Mouse (Mus musculus) embryonic stem cell, embryonic (primary cell): Measurements from ENCODE around the gene Sel1l2.

ENCODE experiments used
- CTCF ChIA-PET, 4 experiments: fragments of 300-600 bp in 2 of 4; fragments of 350-600 bp in 2 of 4; sonication (Branson Sonifier 250); formaldehyde crosslinking; loops; one replicate each; lab custom pipeline; 2022; ENCODE audit warnings: inconsistent platforms in 2 of 4; lab: Charles Lee
- POLR2A ChIA-PET, 4 experiments: fragments of 300-600 bp in 2 of 4; fragments of 350-600 bp in 2 of 4; sonication (Branson Sonifier 250); formaldehyde crosslinking; loops; one replicate each; lab custom pipeline; 2022; ENCODE audit warnings: antibody characterized with exemption in 4 of 4, inconsistent platforms in 1 of 4; lab: Charles Lee

The Sel1l2 gene

DNA sequence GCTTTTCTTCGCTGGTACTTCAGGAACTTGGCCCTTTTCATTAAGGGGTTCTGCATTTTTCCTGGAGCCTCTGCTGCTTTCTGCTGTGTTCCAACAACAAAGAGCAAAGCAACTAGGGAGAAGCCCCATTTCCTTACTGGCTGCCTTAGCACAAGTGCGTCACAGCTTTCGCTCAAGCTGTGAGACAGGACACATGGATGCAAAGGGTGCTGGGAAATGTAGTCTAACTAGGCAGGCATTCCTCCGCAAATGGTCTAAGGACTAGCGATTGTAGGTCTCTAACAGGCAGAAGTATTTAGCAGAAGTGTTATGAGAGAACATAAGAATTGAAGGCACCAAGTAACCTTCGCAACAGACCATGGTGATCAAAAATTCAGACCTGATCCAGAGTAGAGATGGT is 152.3 kb downstream of the Sel1l2 start:
- ChIA-PET POLR2A (no interaction called here), CTCF (no interaction called here)

DNA sequence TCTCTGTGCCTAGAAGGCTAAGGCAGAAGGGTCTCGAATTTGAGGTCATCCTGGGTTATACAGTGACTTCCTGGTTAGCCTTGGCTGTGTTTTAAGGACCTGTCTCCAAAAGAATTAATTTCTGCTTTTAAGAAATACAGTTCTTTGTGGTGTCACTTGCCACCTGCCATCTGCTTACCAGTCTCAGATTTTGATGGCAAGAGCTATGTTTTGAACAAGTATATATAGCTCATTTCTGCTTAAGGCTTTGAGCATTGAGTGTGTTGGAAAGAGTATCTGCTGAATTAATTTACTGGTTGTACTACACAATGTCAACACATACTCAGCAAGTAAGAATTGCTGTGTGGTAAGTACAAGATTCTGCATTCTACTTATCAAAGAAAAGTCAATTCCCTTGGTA is 159.2 kb downstream of the Sel1l2 start:
- CTCF ChIA-PET: no interaction called here
- POLR2A ChIA-PET: interaction anchor here in 1 of 4 experiments (0.6 kb wide), 1 partner anchor 35 kb away, joined by 3 read pairs; no protein-coding TSS in a partner anchor

GRCm38 (mm10) chr2:140220325-140220724 is 169.2 kb downstream of the Sel1l2 start:
- POLR2A ChIA-PET: interaction anchor here in 1 of 4 experiments (0.6 to 0.9 kb wide), 2 partner anchors 16 to 331 kb away, joined by 3 to 4 read pairs; no protein-coding TSS in a partner anchor

DNA sequence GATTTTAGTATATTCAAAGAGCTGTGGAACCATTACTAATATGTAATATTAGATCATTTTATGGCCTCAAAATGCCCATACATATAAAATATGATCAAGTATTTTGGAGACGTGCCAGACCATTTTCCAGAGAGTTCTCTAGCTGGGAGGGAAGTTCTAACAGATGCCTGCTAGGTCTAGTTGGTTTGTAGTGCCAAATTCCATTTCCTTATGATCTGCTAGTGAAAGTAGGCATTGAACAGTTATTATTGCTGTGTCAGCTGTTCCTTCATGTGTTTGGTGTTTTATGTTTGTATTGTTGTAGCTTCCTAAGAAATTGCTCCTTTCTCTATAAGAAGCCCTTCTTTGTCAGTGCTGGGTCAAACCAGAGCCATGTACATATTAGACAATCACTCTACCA is 173.5 kb downstream of the Sel1l2 start:
- ChIA-PET POLR2A (interaction anchor here in 1 of 4 experiments (1.1 kb wide), 1 partner anchor 29 kb away, joined by 4 read pairs; no protein-coding TSS in a partner anchor), CTCF (no interaction called here)

More at GRCm38 (mm10) chr2:140220325-140220724, 169.2 kb downstream of the Sel1l2 start:
- CTCF ChIA-PET: no interaction called here

DNA sequence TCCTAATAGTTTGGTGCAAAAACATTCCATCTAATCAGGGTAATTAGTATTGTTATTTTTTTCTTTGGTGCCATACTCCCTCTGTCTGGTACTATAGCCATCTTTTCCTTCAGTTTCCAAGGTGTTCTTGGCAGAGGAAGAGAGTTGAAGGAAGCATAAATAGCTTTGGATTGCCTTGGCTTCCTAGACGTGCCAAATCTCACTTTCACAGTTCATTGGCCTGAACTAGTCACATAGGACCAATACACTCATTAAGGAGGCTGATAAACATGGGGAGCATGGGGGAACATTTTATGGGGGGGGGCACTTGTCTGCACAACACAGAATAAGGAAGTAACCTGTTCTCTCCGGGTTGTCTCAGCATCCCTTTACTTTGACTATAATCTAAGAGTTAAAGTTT is 174.1 kb downstream of the Sel1l2 start:
- POLR2A ChIA-PET: interaction anchor here in 1 of 4 experiments (1.1 kb wide), 1 partner anchor 28 kb away, joined by 4 read pairs; no protein-coding TSS in a partner anchor
- CTCF ChIA-PET: no interaction called here

DNA sequence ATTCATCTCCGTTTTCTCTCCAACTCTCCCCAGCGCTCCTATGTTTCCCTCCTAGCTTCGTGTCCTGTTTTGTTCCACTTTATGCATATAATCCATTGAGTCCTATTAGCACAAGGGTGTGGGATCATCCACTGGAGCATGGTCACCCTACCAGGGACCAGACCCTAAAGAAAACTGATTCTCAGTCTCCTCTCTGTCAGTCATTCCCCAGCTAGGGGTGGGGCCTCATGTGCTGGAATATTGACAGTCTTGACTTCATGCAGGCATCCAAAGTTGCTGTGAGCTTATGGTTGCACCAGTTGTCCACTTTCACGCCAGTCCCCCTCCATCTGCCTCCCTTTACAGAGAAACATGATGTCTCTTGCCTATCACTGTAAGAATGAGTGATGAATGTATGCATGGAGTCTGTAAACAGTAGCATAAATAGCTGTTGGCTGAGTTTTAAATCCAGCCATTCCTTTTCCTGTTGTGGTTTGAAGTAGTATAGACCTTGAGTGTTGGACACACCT is 174.9 kb downstream of the Sel1l2 start:
- POLR2A ChIA-PET: interaction anchor here in 1 of 4 experiments (1.1 to 1.6 kb wide), 2 partner anchors 10 to 16 kb away, joined by 3 to 4 read pairs; no protein-coding TSS in a partner anchor
- CTCF ChIA-PET: no interaction called here

GRCm38 (mm10) chr2:140203756-140204155 is 185.8 kb downstream of the Sel1l2 start:
- ChIA-PET CTCF (no interaction called here), POLR2A (interaction anchor here in 1 of 4 experiments (0.6 to 1.4 kb wide), 2 partner anchors 17 to 33 kb away, joined by 3 to 4 read pairs; partner anchors contain the start of genes Esf1 and Ndufaf5)

GRCm38 (mm10) chr2:140202573-140202972 is 186.9 kb downstream of the Sel1l2 start:
- POLR2A ChIA-PET: interaction anchor here in 1 of 4 experiments (3.8 kb wide), 1 partner anchor 13 kb away, joined by 14 read pairs; no protein-coding TSS in a partner anchor
- CTCF ChIA-PET: interaction anchor here in 1 of 4 experiments (0.6 to 1.0 kb wide), 2 partner anchors 43 to 337 kb away, joined by 3 read pairs; no protein-coding TSS in a partner anchor

DNA sequence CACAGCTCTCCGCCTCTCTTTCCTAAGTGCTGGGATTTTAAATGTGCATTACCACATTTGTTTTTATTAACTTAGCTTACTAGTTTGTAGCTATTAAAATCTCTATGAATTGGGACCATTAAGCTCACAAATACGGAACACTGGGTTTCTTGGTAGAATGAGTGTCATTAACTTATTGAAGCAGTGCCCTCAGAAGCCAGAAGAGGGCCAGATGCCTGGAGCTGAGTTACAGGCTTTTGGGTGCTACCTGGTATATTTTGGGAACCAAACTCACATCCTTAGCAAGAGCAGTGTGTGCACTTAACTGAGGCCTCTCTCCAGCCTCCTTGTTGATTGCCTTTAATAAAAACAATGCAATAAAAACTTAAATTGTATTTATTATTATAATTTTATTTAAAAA is 188.8 kb downstream of the Sel1l2 start:
- ChIA-PET CTCF (interaction anchor here in 1 of 4 experiments (0.6 to 1.1 kb wide), 2 partner anchors 8 to 47 kb away, joined by 3 read pairs; no protein-coding TSS in a partner anchor), POLR2A (interaction anchor here in 3 of 4 experiments (0.5 to 3.8 kb wide), 4 partner anchors 11 to 220 kb away, joined by 3 to 14 read pairs (median 4); partner anchors contain the start of gene Macrod2 (in 1 of the 3))

- POLR2A ChIA-PET: interaction anchor here in 3 of 4 experiments (1.2 to 3.1 kb wide), 9 partner anchors 9 to 209 kb away, joined by 3 to 18 read pairs (median 5); partner anchors contain the start of genes Esf1 (in 2 of the 3), Ndufaf5 (in 2 of the 3) and Macrod2 (in 1 of the 3)
- CTCF ChIA-PET: interaction anchor here in 3 of 4 experiments (0.9 to 1.4 kb wide), 4 partner anchors 15 to 218 kb away, joined by 3 to 5 read pairs (median 3); partner anchors contain the start of genes Esf1 (in 1 of the 3) and Ndufaf5 (in 1 of the 3)
These were observed 203.8 kb downstream of the Sel1l2 start for GRCm38 (mm10) chr2:140185685-140186210.
